21 mouse cellular contexts compared by ENCODE assay signal in the genomic region with DNA sequence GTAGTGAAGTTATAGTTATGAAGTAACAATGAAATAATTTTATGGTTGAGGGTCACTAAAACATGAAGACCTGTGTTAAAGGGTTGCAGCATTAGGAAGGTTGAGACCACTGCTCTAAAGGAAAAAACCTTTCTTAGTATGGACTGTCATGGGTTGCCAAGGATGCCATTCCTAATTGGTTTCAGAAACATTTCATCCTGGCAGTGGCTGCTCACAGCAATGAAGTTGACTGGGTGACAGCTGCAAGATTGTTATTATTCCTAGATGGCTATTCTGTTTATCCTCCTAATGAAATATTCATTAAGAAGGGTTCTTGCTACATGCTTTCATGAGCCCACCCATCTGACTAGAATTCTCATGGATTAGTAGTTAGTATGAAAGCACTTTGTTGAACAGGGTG.
DNase-seq lines count a peak whose midpoint lies in the region; ATAC-seq and TF ChIP-seq lines count a peak whose summit lies in the region.
"Had no signal": no experiment of that assay in that cellular context is flagged by ENCODE, and none has a peak within 500 bp of the region (broad histone marks: within the 10 kb centered on the region; RNA-seq: fewer than 3 reads in every experiment).

No protein-coding gene starts in this region.

- no peak for DNase-seq in forebrain, embryonic 11.5 days (ENCODE audit: low spot score)
- no peak for DNase-seq in hindbrain, embryonic 10.5 days (ENCODE audit: low spot score)
- no peak for DNase-seq in midbrain, postnatal 0 days (ENCODE audit: low spot score)
- DNase-seq in natural killer cell, adult 2 months (ENCODE audit: low spot score in 2 of 2): no peak
- DNase-seq: adrenal gland, adult 8-10 months; adrenal gland, postnatal 36 days; B cell, adult 2 months; cerebellum, adult 11 months; cerebellum, adult 8-10 months; cerebellum, postnatal 14 days; heart, adult 18-20 months; heart, postnatal 14 days had no signal

- H3K4me2 ChIP-seq in forebrain, embryonic 13.5 days: no peak overlapping the region
- no peak overlapping the region for H3K4me2 ChIP-seq in forebrain, embryonic 11.5 days (ENCODE audit: low read depth, low read length, severe bottlenecking)
- H3K4me2 ChIP-seq in hindbrain, embryonic 12.5 days (replicated peaks): no peak overlapping the region
- H3K4me2 ChIP-seq in midbrain, embryonic 13.5 days (replicated peaks): no peak overlapping the region
- no peak overlapping the region for H3K4me2 ChIP-seq in midbrain, postnatal 0 days (ENCODE audit: low read depth, low read length, poor library complexity, severe bottlenecking)
- H3K4me2 ChIP-seq: embryonic facial prominence, embryonic 12.5 days; heart, embryonic 11.5 days; heart, embryonic 15.5 days; hindbrain, embryonic 15.5 days had no signal

- no peak for TF ChIP-seq CTCF in midbrain, postnatal 0 days (IDR thresholded peaks at IDR 0.05)

- H3K36me3 ChIP-seq in forebrain, embryonic 13.5 days (ENCODE audit: poor library complexity, severe bottlenecking): peaks cover 9% of the 10 kb centered on the region
- no peaks in the 10 kb centered on the region for H3K36me3 ChIP-seq in forebrain, embryonic 11.5 days (ENCODE audit: control insufficient read depth, insufficient read depth, low read length)
- 0 out of 2 replicates have a peak, but pooled peaks cover 4% of the 10 kb centered on the region for H3K36me3 ChIP-seq in hindbrain, embryonic 12.5 days
- H3K36me3 ChIP-seq in hindbrain, embryonic 10.5 days: peaks cover 4% of the 10 kb centered on the region; the same call in 1 of the 2 replicates
- peaks cover 11% of the 10 kb centered on the region for H3K36me3 ChIP-seq in midbrain, embryonic 13.5 days
- H3K36me3 ChIP-seq in midbrain, postnatal 0 days (ENCODE audit: insufficient read depth, low read length): peaks cover 3% of the 10 kb centered on the region; the same call in 1 of the 2 replicates
- H3K36me3 ChIP-seq: G1E; heart, embryonic 15.5 days had no signal

- no peak overlapping the region for H3K9ac ChIP-seq in forebrain, embryonic 13.5 days
- H3K9ac ChIP-seq in forebrain, embryonic 11.5 days (ENCODE audit: low read length): no peak overlapping the region
- H3K9ac ChIP-seq in hindbrain, embryonic 12.5 days: no peak overlapping the region
- no peak overlapping the region for H3K9ac ChIP-seq in midbrain, embryonic 13.5 days (replicated peaks)
- H3K9ac ChIP-seq in midbrain, postnatal 0 days (replicated peaks; ENCODE audit: low read length, poor library complexity, severe bottlenecking): no peak overlapping the region
- H3K9ac ChIP-seq: embryonic facial prominence, embryonic 12.5 days; heart, embryonic 15.5 days; hindbrain, embryonic 15.5 days had no signal

- no peak overlapping the region for H3K27ac ChIP-seq in forebrain, embryonic 13.5 days
- no peak overlapping the region for H3K27ac ChIP-seq in forebrain, embryonic 11.5 days (ENCODE audit: low read depth, low read length)
- 0 out of 2 replicates have a peak overlapping the region, but pooled peaks have one; percentile 30 for H3K27ac ChIP-seq in hindbrain, embryonic 12.5 days
- H3K27ac ChIP-seq in hindbrain, embryonic 10.5 days: no peak overlapping the region
- peak overlapping the region; percentile 19; the same call in 1 of the 2 replicates for H3K27ac ChIP-seq in midbrain, embryonic 13.5 days
- H3K27ac ChIP-seq in midbrain, postnatal 0 days (ENCODE audit: low read depth, low read length): no peak overlapping the region
- H3K27ac ChIP-seq: embryonic facial prominence, embryonic 12.5 days; heart, embryonic 15.5 days; hindbrain, embryonic 15.5 days had no signal

- H3K4me3 ChIP-seq in forebrain, embryonic 13.5 days: no peak overlapping the region
- no peak overlapping the region for H3K4me3 ChIP-seq in forebrain, embryonic 11.5 days (ENCODE audit: low read depth, low read length)
- H3K4me3 ChIP-seq in hindbrain, embryonic 12.5 days: no peak overlapping the region
- H3K4me3 ChIP-seq in hindbrain, embryonic 10.5 days: no peak overlapping the region
- H3K4me3 ChIP-seq in midbrain, embryonic 13.5 days (replicated peaks): no peak overlapping the region
- H3K4me3 ChIP-seq in midbrain, postnatal 0 days (ENCODE audit: low read depth, low read length): no peak overlapping the region
- H3K4me3 ChIP-seq: embryonic facial prominence, embryonic 12.5 days; heart, embryonic 15.5 days; hindbrain, embryonic 15.5 days had no signal

- H3K27me3 ChIP-seq in forebrain, embryonic 13.5 days: no peaks in the 10 kb centered on the region
- H3K27me3 ChIP-seq in forebrain, embryonic 11.5 days (ENCODE audit: control insufficient read depth, insufficient read depth, low read length): no peaks in the 10 kb centered on the region
- H3K27me3 ChIP-seq in hindbrain, embryonic 12.5 days: no peaks in the 10 kb centered on the region
- no peaks in the 10 kb centered on the region for H3K27me3 ChIP-seq in hindbrain, embryonic 10.5 days (ENCODE audit: insufficient read depth, poor library complexity, severe bottlenecking)
- H3K27me3 ChIP-seq in midbrain, embryonic 13.5 days: no peaks in the 10 kb centered on the region
- no peaks in the 10 kb centered on the region for H3K27me3 ChIP-seq in midbrain, postnatal 0 days (ENCODE audit: insufficient read depth, low read length)
- H3K27me3 ChIP-seq: embryonic facial prominence, embryonic 12.5 days; heart, embryonic 15.5 days; hindbrain, embryonic 15.5 days had no signal

- H3K9me3 ChIP-seq in forebrain, embryonic 13.5 days (replicated peaks): no peaks in the 10 kb centered on the region
- H3K9me3 ChIP-seq in forebrain, embryonic 11.5 days (ENCODE audit: control insufficient read depth, low read length): no peaks in the 10 kb centered on the region
- H3K9me3 ChIP-seq in hindbrain, embryonic 12.5 days (replicated peaks): no peaks in the 10 kb centered on the region
- H3K9me3 ChIP-seq in hindbrain, embryonic 10.5 days: no peaks in the 10 kb centered on the region
- no peaks in the 10 kb centered on the region for H3K9me3 ChIP-seq in midbrain, embryonic 13.5 days
- no peaks in the 10 kb centered on the region for H3K9me3 ChIP-seq in midbrain, postnatal 0 days (ENCODE audit: low read length)
- H3K9me3 ChIP-seq: embryonic facial prominence, embryonic 12.5 days; G1E; heart, embryonic 15.5 days; hindbrain, embryonic 15.5 days had no signal

- ATAC-seq in forebrain, embryonic 13.5 days: peak; percentile 41
- no peak for ATAC-seq in forebrain, embryonic 11.5 days (replicated peaks; ENCODE audit: low FRiP score)
- ATAC-seq in hindbrain, embryonic 12.5 days (ENCODE audit: low FRiP score): peak; percentile 38; the same call in 1 of the 2 replicates
- peak; percentile 73 for ATAC-seq in midbrain, embryonic 13.5 days
- ATAC-seq in midbrain, postnatal 0 days (ENCODE audit: low FRiP score): 0 out of 2 replicates have a peak, but pooled peaks have one; percentile 41
- ATAC-seq: CD4-positive, CD25-positive, alpha-beta regulatory T cell, adult 4 months had no signal

- H3K4me1 ChIP-seq in forebrain, embryonic 13.5 days: peaks cover 4% of the 10 kb centered on the region; the same call in 1 of the 2 replicates
- H3K4me1 ChIP-seq in forebrain, embryonic 11.5 days (replicated peaks; ENCODE audit: control insufficient read depth, insufficient read depth, low read length): no peaks in the 10 kb centered on the region
- H3K4me1 ChIP-seq in hindbrain, embryonic 12.5 days: peaks cover 3% of the 10 kb centered on the region; the same call in 1 of the 2 replicates
- no peaks in the 10 kb centered on the region for H3K4me1 ChIP-seq in hindbrain, embryonic 10.5 days (replicated peaks)
- peaks cover 13% of the 10 kb centered on the region for H3K4me1 ChIP-seq in midbrain, embryonic 13.5 days (replicated peaks)
- H3K4me1 ChIP-seq in midbrain, postnatal 0 days (ENCODE audit: insufficient read depth, low read length): no peaks in the 10 kb centered on the region
- H3K4me1 ChIP-seq: embryonic facial prominence, embryonic 12.5 days; heart, embryonic 15.5 days; hindbrain, embryonic 15.5 days had no signal

Comparison
In these comparisons a context has a peak if more than half of its experiments do, and no peak if none do; other contexts are left out.
1. H3K27ac ChIP-seq: peak in hindbrain, embryonic 12.5 days (single experiment) and midbrain, embryonic 13.5 days (single experiment); none in forebrain, embryonic 13.5 days (single experiment), forebrain, embryonic 11.5 days (single experiment), hindbrain, embryonic 10.5 days (single experiment) and midbrain, postnatal 0 days (single experiment).